Mouse (Mus musculus) limb, embryonic 15.5 days (tissue): ENCODE measurements around the gene Plxdc1. TPM values are rescaled to one million over a fixed set of nuclear protein-coding genes. Genes with fewer than 3 reads are reported as not detected.

Source experiments
- ATAC-seq: fragments of 200-750 bp; cut with Nextera tagmentation; 2 replicates; pipeline ENCODE4 v1.8.0; 2017; ENCODE audit warnings: low read depth, moderate TSS enrichment; ENCODE audit not compliant: insufficient number of reproducible peaks, low FRiP score, low TSS enrichment
- H3K27ac ChIP-seq: fragments of 300-500 bp; sonication (generic); 2 replicates; pipeline ENCODE4 v1.5.1; 2015; ENCODE audit warnings: moderate library complexity, mild to moderate bottlenecking, inconsistent platforms
- H3K27me3 ChIP-seq: fragments of 300-500 bp; sonication (generic); 2 replicates; pipeline ENCODE4 v1.6.1; 2015; ENCODE audit warnings: inconsistent platforms
- H3K36me3 ChIP-seq: fragments of 300-500 bp; sonication (generic); 2 replicates; pipeline ENCODE4 v1.6.1; 2015; ENCODE audit warnings: inconsistent platforms
- H3K4me1 ChIP-seq: fragments of 300-500 bp; sonication (generic); 2 replicates; pipeline ENCODE4 v1.6.1; 2015; ENCODE audit warnings: inconsistent platforms
- H3K4me2 ChIP-seq: fragments of 300-500 bp; sonication (generic); 2 replicates; pipeline ENCODE4 v1.6.1; 2015; ENCODE audit warnings: mild to moderate bottlenecking, inconsistent platforms
- H3K4me3 ChIP-seq: fragments of 300-500 bp; sonication (generic); 2 replicates; pipeline ENCODE4 v1.5.1; 2015; ENCODE audit warnings: mild to moderate bottlenecking, inconsistent platforms
- H3K9ac ChIP-seq: fragments of 300-500 bp; sonication (generic); 2 replicates; pipeline ENCODE4 v1.6.1; 2015; ENCODE audit warnings: inconsistent platforms
- H3K9me3 ChIP-seq: fragments of 300-500 bp; sonication (generic); 2 replicates; pipeline ENCODE4 v1.6.1; 2016; ENCODE audit warnings: inconsistent platforms
- WGBS: fragments of 180-500 bp; shearing (Covaris S2); methylation state at CpG from one replicate; pipeline ENCODE4 v1.1.7; 2015; 5-methylcytosine and 5-hydroxymethylcytosine counted together
- polyA plus RNA-seq: library from polyadenylated mRNA; unstranded; fragments of >200 nt; fragmentation: Nextera tagmentation; extraction: Ambion mirVana; gene quantifications from 2 replicates; pipeline ENCODE4 v1.2.1, GENCODE M21; 2015

Gene Plxdc1
- polyA plus RNA-seq, 1 experiment from 2014 or later, result 1.7 TPM

- no peaks in the 10 kb centered on the region for H3K9me3 ChIP-seq
- ATAC-seq, result no peak
- 66% methylated on average over 11 of the region's 11 CpGs for WGBS
- H3K9ac ChIP-seq, result no peak overlapping the region
- H3K4me3 ChIP-seq, result no peak overlapping the region
- no peak overlapping the region for H3K4me2 ChIP-seq
- no peak overlapping the region for H3K27ac ChIP-seq
- H3K4me1 ChIP-seq, result peaks cover 51% of the 10 kb centered on the region
- H3K27me3 ChIP-seq, result peaks cover 12% of the 10 kb centered on the region
- peaks cover 5% of the 10 kb centered on the region; the same call in 1 of the 2 replicates for H3K36me3 ChIP-seq
Measured at GRCm38 (mm10) chr11:97998074-97998793, 12.0 kb upstream of the Plxdc1 start.

GRCm38 (mm10) chr11:97997387-97997960, 11.2 kb upstream of the Plxdc1 start:
- 71% methylated on average over 8 of the region's 8 CpGs for WGBS

GRCm38 (mm10) chr11:97996691-97997090, 10.4 kb upstream of the Plxdc1 start:
- WGBS, result 77% methylated on average over 1 of the region's 1 CpGs
- peaks cover 38% of the 10 kb centered on the region for H3K4me1 ChIP-seq
- peaks cover 7% of the 10 kb centered on the region for H3K27me3 ChIP-seq
- no peak overlapping the region for H3K27ac ChIP-seq
- no peaks in the 10 kb centered on the region for H3K36me3 ChIP-seq
- no peak overlapping the region for H3K4me3 ChIP-seq
- H3K9me3 ChIP-seq, result no peaks in the 10 kb centered on the region
- no peak overlapping the region for H3K9ac ChIP-seq
- ATAC-seq, result no peak
- no peak overlapping the region for H3K4me2 ChIP-seq

More at GRCm38 (mm10) chr11:97997387-97997960, 11.2 kb upstream of the Plxdc1 start:
- H3K27ac ChIP-seq, result no peak overlapping the region
- no peak for ATAC-seq
- peaks cover 43% of the 10 kb centered on the region for H3K4me1 ChIP-seq
- H3K36me3 ChIP-seq, result no peaks in the 10 kb centered on the region
- H3K9ac ChIP-seq, result no peak overlapping the region
- H3K4me2 ChIP-seq, result no peak overlapping the region
- H3K27me3 ChIP-seq, result peaks cover 12% of the 10 kb centered on the region
- no peak overlapping the region for H3K4me3 ChIP-seq
- no peaks in the 10 kb centered on the region for H3K9me3 ChIP-seq

GRCm38 (mm10) chr11:97995564-97996288, 9.5 kb upstream of the Plxdc1 start, which contains the start of gene Arl5c:
Gene Arl5c, minus strand, starts transcription at chr11:97996181.
- peaks cover 3% of the 10 kb centered on the region; the same call in 1 of the 2 replicates for H3K27me3 ChIP-seq
- peak within 1 kb of the TSS; percentile 60; the same call in 1 of the 2 replicates for H3K27ac ChIP-seq
- peak; percentile 35; the same call in 1 of the 2 replicates for ATAC-seq
- under 1% methylated on average over 26 of the region's 26 CpGs for WGBS
- H3K4me3 ChIP-seq, result peak within 1 kb of the TSS; percentile 50
- H3K9me3 ChIP-seq, result no peaks in the 10 kb centered on the region
- 0 out of 2 replicates have a peak within 1 kb of the TSS, but pooled peaks have one; percentile 26 for H3K9ac ChIP-seq
- H3K36me3 ChIP-seq, result no peaks in the 10 kb centered on the region
- H3K4me1 ChIP-seq, result peaks cover 33% of the 10 kb centered on the region
- peak within 1 kb of the TSS; percentile 90 for H3K4me2 ChIP-seq

- 6% methylated on average over 13 of the region's 13 CpGs for WGBS
- Histone ChIP-seq H3K27me3 (peaks cover 3% of the 10 kb centered on the region; the same call in 1 of the 2 replicates), H3K4me3 (peak overlapping the region; percentile 50), H3K9me3 (no peaks in the 10 kb centered on the region), H3K36me3 (no peaks in the 10 kb centered on the region), H3K9ac (no peak overlapping the region), H3K27ac (no peak overlapping the region), H3K4me2 (peak overlapping the region; percentile 90), H3K4me1 (peaks cover 35% of the 10 kb centered on the region)
- no peak for ATAC-seq
Measured at GRCm38 (mm10) chr11:97994539-97995100, 8.4 kb upstream of the Plxdc1 start.

- H3K27me3 ChIP-seq, result peaks cover 27% of the 10 kb centered on the region
- no peaks in the 10 kb centered on the region for H3K9me3 ChIP-seq
- peak; percentile 88 for ATAC-seq
- peak overlapping the region; percentile 50 for H3K4me2 ChIP-seq
- peak overlapping the region; percentile 71 for H3K9ac ChIP-seq
- WGBS, result under 1% methylated on average over 26 of the region's 26 CpGs
- H3K4me1 ChIP-seq, result peaks cover 36% of the 10 kb centered on the region
- peak overlapping the region; percentile 90 for H3K27ac ChIP-seq
- peak overlapping the region; percentile 65 for H3K4me3 ChIP-seq
- H3K36me3 ChIP-seq, result no peaks in the 10 kb centered on the region
Measured at GRCm38 (mm10) chr11:97988530-97989096, 2.4 kb upstream of the Plxdc1 start.

- H3K36me3 ChIP-seq, result no peaks in the 10 kb centered on the region
- peaks cover 36% of the 10 kb centered on the region for H3K4me1 ChIP-seq
- peak; percentile 76 for ATAC-seq
- H3K27me3 ChIP-seq, result peaks cover 27% of the 10 kb centered on the region
- peak overlapping the region; percentile 93 for H3K4me2 ChIP-seq
- under 1% methylated on average over 42 of the region's 42 CpGs for WGBS
- peak overlapping the region; percentile 90 for H3K27ac ChIP-seq
- peak overlapping the region; percentile 65 for H3K4me3 ChIP-seq
- peak overlapping the region; percentile 71 for H3K9ac ChIP-seq
- no peaks in the 10 kb centered on the region for H3K9me3 ChIP-seq
Measured at GRCm38 (mm10) chr11:97987551-97988526, 1.6 kb upstream of the Plxdc1 start.

- H3K4me3 ChIP-seq, result peak overlapping the region; percentile 65
- no peak overlapping the region for H3K27ac ChIP-seq
- peak overlapping the region; percentile 93 for H3K4me2 ChIP-seq
- peaks cover 36% of the 10 kb centered on the region for H3K4me1 ChIP-seq
- peak overlapping the region; percentile 45; the same call in 1 of the 2 replicates for H3K9ac ChIP-seq
- no peaks in the 10 kb centered on the region for H3K36me3 ChIP-seq
- peaks cover 27% of the 10 kb centered on the region for H3K27me3 ChIP-seq
- H3K9me3 ChIP-seq, result no peaks in the 10 kb centered on the region
- ATAC-seq, result no peak
- WGBS, result 30% methylated on average over 13 of the region's 17 CpGs
Measured at GRCm38 (mm10) chr11:97986738-97987465, 658 bp upstream of the Plxdc1 start.

GRCm38 (mm10) chr11:97983983-97984382, 2.3 kb downstream of the Plxdc1 start:
- H3K9ac ChIP-seq, result no peak overlapping the region
- H3K4me1 ChIP-seq, result peaks cover 39% of the 10 kb centered on the region
- H3K9me3 ChIP-seq, result no peaks in the 10 kb centered on the region
- H3K27ac ChIP-seq, result no peak overlapping the region
- no peak overlapping the region for H3K4me3 ChIP-seq
- no peaks in the 10 kb centered on the region for H3K36me3 ChIP-seq
- peaks cover 27% of the 10 kb centered on the region for H3K27me3 ChIP-seq
- WGBS, result 71% methylated on average over 1 of the region's 1 CpGs
- H3K4me2 ChIP-seq, result no peak overlapping the region
- no peak for ATAC-seq

- Histone ChIP-seq H3K4me1 (peaks cover 38% of the 10 kb centered on the region), H3K27ac (no peak overlapping the region), H3K27me3 (peaks cover 27% of the 10 kb centered on the region), H3K4me2 (no peak overlapping the region), H3K36me3 (no peaks in the 10 kb centered on the region), H3K9ac (no peak overlapping the region), H3K4me3 (no peak overlapping the region), H3K9me3 (no peaks in the 10 kb centered on the region)
- WGBS, result 93% methylated on average over 3 of the region's 3 CpGs
- ATAC-seq, result no peak
Measured at GRCm38 (mm10) chr11:97983506-97983905, 2.7 kb downstream of the Plxdc1 start.
